Mouse (Mus musculus): ENCODE results near the gene Gm5294. TPM values are rescaled to one million over a fixed set of nuclear protein-coding genes. Genes with fewer than 3 reads are reported as not detected.

Gm5294 gene
- polyA plus RNA-seq, 1 experiment, result not detected

GRCm38 (mm10) chr5:138846506-138846905, 26.6 kb downstream of the Gm5294 start:
- peak; percentile 94 for DNase-seq (ENCODE audit: low read depth, low spot score)
- WGBS, result 32% methylated on average over 4 of the region's 4 CpGs

GRCm38 (mm10) chr5:138848102-138848501, 28.2 kb downstream of the Gm5294 start:
- 13% methylated on average over 7 of the region's 7 CpGs for WGBS
- DNase-seq (ENCODE audit: low read depth, low spot score), result peak; percentile 81

GRCm38 (mm10) chr5:138849682-138850461, 30.0 kb downstream of the Gm5294 start:
- peak; percentile 68 for DNase-seq (ENCODE audit: low read depth, low spot score)

DNA sequence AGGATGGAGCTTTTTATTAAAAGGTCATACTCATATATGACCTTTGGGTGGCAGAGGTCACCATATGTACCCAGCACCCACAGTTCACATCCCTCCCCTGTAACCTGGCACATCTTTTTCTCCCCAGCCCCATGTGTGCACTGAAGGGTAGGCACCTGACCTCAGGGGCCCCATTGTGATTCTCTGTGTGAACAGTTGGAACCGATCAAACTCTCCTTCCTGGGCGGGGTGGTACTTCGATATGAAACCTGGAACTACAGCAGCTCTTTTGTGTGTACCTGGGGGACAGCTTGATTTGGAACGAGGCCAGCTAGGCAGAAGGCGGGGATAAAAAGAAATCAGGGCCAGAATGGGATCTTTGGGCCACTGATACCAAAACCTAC, 30.6 kb downstream of the Gm5294 start:
- WGBS, result 37% methylated on average over 5 of the region's 5 CpGs
- no peak for DNase-seq (ENCODE audit: low read depth, low spot score)

More at GRCm38 (mm10) chr5:138849682-138850461, 30.0 kb downstream of the Gm5294 start:
- 27% methylated on average over 23 of the region's 23 CpGs for WGBS

DNA sequence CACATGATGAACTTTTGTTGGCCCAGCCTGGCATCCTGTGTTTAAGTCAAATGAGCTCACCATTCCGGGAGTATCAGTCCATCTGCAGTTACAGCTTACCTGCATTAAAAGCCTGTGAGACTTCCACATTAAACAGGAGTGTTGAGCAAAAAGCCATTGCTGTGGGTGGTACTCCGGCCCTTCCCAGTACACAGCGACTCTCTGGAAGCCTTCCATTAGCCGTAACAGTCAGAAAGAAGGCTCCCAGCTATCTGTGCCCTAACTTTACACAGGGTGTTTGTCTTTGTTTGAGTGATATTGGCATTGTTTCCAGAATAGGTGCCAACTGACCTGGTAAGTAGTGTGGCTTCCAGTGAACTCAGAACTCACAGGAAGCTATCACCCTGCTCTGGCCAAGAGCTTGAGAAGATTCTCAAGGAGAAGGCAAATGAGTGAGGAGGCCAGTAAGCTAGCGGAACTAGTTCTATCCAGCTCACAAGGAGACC, 31.5 kb downstream of the Gm5294 start:
- 43% methylated on average over 5 of the region's 5 CpGs for WGBS
- DNase-seq (ENCODE audit: low read depth, low spot score), result no peak

GRCm38 (mm10) chr5:138852151-138852550, 32.3 kb downstream of the Gm5294 start:
- no peak for DNase-seq (ENCODE audit: low read depth, low spot score)
- WGBS, result 79% methylated on average over 4 of the region's 4 CpGs

DNA sequence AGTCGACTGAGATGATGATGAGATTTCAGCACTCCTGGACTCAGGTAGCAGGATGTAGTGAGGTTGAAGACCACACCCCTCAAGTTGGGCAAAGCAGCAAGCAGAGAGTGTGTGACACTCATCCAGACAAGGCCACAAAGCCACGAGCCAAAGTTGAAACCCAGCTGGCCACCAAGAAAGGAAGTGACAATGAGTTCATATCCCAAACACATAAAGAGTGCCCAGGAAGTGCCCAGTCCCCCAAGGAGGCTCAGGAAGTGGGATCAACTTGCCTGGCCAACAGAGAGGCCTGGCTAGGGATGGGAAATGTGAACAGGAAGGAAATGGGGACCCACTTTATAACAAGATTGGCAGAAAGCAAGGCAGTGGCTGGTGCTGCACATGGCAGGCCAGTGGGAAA, 33.5 kb downstream of the Gm5294 start:
- 68% methylated on average over 2 of the region's 2 CpGs for WGBS
- DNase-seq (ENCODE audit: low read depth, low spot score), result no peak

- no peak for DNase-seq (ENCODE audit: low read depth, low spot score)
- 14% methylated on average over 9 of the region's 9 CpGs for WGBS
Measured at GRCm38 (mm10) chr5:138857010-138857617, 37.2 kb downstream of the Gm5294 start.

- WGBS, result 28% methylated on average over 13 of the region's 13 CpGs
- DNase-seq (ENCODE audit: low read depth, low spot score), result no peak
Measured at GRCm38 (mm10) chr5:138857811-138858251, 38.0 kb downstream of the Gm5294 start.

- no peak for DNase-seq (ENCODE audit: low read depth, low spot score)
- WGBS, result 44% methylated on average over 7 of the region's 7 CpGs
Measured at GRCm38 (mm10) chr5:138863681-138864146, 43.8 kb downstream of the Gm5294 start.

- DNase-seq (ENCODE audit: low read depth, low spot score), result no peak
Measured at GRCm38 (mm10) chr5:138864166-138864565, 44.3 kb downstream of the Gm5294 start.

GRCm38 (mm10) chr5:138864880-138865279, 45.0 kb downstream of the Gm5294 start:
- 63% methylated on average over 7 of the region's 7 CpGs for WGBS
- no peak for DNase-seq (ENCODE audit: low read depth, low spot score)

DNA sequence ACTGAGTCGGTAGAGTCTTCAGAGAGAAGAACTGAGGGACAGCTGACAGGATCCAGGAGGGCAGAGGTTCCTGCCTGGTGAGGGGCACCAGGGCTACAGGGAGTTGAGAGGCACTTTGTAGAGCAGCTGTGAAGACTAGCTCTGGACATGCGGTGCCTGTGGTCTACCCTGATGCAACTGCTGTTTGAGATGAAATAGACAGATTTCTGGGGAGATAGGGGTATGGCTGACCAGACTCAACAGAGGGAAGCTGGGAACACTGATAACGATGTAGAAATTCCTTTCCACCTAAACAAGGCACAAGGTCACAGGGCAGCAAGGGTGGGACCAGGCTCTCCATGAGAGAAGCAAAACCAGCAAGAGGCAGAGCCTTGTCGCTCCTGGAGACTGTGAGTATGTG, 45.8 kb downstream of the Gm5294 start:
- WGBS, result 59% methylated on average over 4 of the region's 4 CpGs
- no peak for DNase-seq (ENCODE audit: low read depth, low spot score)

Other genes with a start within 250 kb of the Gm5294 start
- 3.7 and 5.1 TPM in 2 replicates for gene Zfp68, start 200.3 kb upstream of the Gm5294 start, polyA plus RNA-seq (2012; rRNA removed)
- 1.3 and 1.7 TPM in 2 replicates for gene A430033K04Rik, start 197.2 kb upstream of the Gm5294 start, polyA plus RNA-seq (2012; rRNA removed)
- gene Fam20c, start 65.6 kb upstream of the Gm5294 start, polyA plus RNA-seq (2012; rRNA removed), result 3.0 and 3.3 TPM in 2 replicates
- 23.4 and 29.3 TPM in 2 replicates for gene Pdgfa, start 177.3 kb downstream of the Gm5294 start, polyA plus RNA-seq (2012; rRNA removed)

Measured in large intestine, adult 2 months (tissue).